Comparison of ENCODE assay signal across 12 mouse cellular contexts in genomic region chr3:98027371-98027774, GRCm38 (mm10). TPM values are rescaled to one million over a fixed set of nuclear protein-coding genes. Genes with fewer than 3 reads are reported as not detected.
DNase-seq lines count a peak whose midpoint lies in the region; ATAC-seq and TF ChIP-seq lines count a peak whose summit lies in the region.
"Had no signal": no experiment of that assay in that cellular context is flagged by ENCODE, and none has a peak within 500 bp of the region (broad histone marks: within the 10 kb centered on the region; RNA-seq: fewer than 3 reads in every experiment).

No protein-coding gene starts in this region.

- H3K27ac ChIP-seq in kidney, postnatal 0 days, result peak overlapping the region; percentile 0; the same call in 1 of the 2 replicates
- H3K27ac ChIP-seq in heart, embryonic 14.5 days (replicated peaks in 1 of 2; ENCODE audit: control insufficient read depth in 1 of 2, insufficient read depth in 1 of 2, low read depth in 2 of 2, low read length in 2 of 2), result peak overlapping the region; percentile 41 to 98; a peak in 3 of 4 replicates
- H3K27ac ChIP-seq: intestine, embryonic 15.5 days had no signal

- H3K4me1 ChIP-seq in kidney, postnatal 0 days (replicated peaks; ENCODE audit: insufficient read depth, low read length), result peaks cover 51% of the 10 kb centered on the region
- H3K4me1 ChIP-seq in heart, embryonic 14.5 days (ENCODE audit: control insufficient read depth in 2 of 2, insufficient read depth in 2 of 2, low read length in 2 of 2), result peaks cover 40 to 73% of the 10 kb centered on the region in 2 experiments

- WGBS in kidney, postnatal 0 days, result 21% methylated on average over 3 of the region's 3 CpGs
- 15% methylated on average over 3 of the region's 3 CpGs for WGBS in heart, embryonic 14.5 days

- no peak overlapping the region for H3K4me3 ChIP-seq in kidney, postnatal 0 days (replicated peaks; ENCODE audit: low read depth, low read length)
- no peak overlapping the region for H3K4me3 ChIP-seq in heart, embryonic 14.5 days (ENCODE audit: control insufficient read depth in 1 of 2, insufficient read depth in 1 of 2, low read depth in 1 of 2, low read length in 2 of 2)
- H3K4me3 ChIP-seq: intestine, embryonic 15.5 days had no signal

- H3K9ac ChIP-seq in kidney, postnatal 0 days (ENCODE audit: low read depth, low read length), result no peak overlapping the region
- no peak overlapping the region; the same call in 1 of the 2 replicates for H3K9ac ChIP-seq in heart, embryonic 14.5 days (ENCODE audit: low read length)
- H3K9ac ChIP-seq: intestine, embryonic 15.5 days had no signal

- no peaks in the 10 kb centered on the region for H3K27me3 ChIP-seq in kidney, postnatal 0 days (ENCODE audit: insufficient read depth, low read length)
- H3K27me3 ChIP-seq in heart, embryonic 14.5 days (ENCODE audit: control insufficient read depth, insufficient read depth, low read length), result no peaks in the 10 kb centered on the region
- H3K27me3 ChIP-seq: intestine, embryonic 15.5 days had no signal

- DNase-seq in kidney, postnatal 0 days (ENCODE audit: low spot score), result no peak
- no peak for DNase-seq in kidney, adult 8-10 months
- DNase-seq in 3134 (ENCODE audit: extremely low read depth, insufficient read length, low spot score), result peak; percentile 52
- DNase-seq in Muller cell, postnatal 12 days (ENCODE audit: inconsistent ontology term), result peak; percentile 58
- no peak for DNase-seq in right cerebral cortex, postnatal 14 days
- no peak for DNase-seq in frontal cortex, postnatal 36 days (ENCODE audit: low spot score in 2 of 2)
- no peak for DNase-seq in cerebellum, adult 18-20 months
- DNase-seq: cerebellum, adult 11 months; left cerebral cortex, postnatal 4 days had no signal

- H3K36me3 ChIP-seq in kidney, postnatal 0 days (ENCODE audit: insufficient read depth, low read length), result no peaks in the 10 kb centered on the region
- H3K36me3 ChIP-seq in heart, embryonic 14.5 days (ENCODE audit: control insufficient read depth, insufficient read depth, low read length), result no peaks in the 10 kb centered on the region
- H3K36me3 ChIP-seq: intestine, embryonic 15.5 days had no signal

- H3K9me3 ChIP-seq in kidney, postnatal 0 days (replicated peaks; ENCODE audit: low read length), result no peaks in the 10 kb centered on the region
- H3K9me3 ChIP-seq in heart, embryonic 14.5 days (ENCODE audit: control insufficient read depth, low read length), result no peaks in the 10 kb centered on the region
- H3K9me3 ChIP-seq: intestine, embryonic 15.5 days had no signal

- ATAC-seq in kidney, postnatal 0 days (replicated peaks; ENCODE audit: low FRiP score, low read depth), result no peak
- no peak for ATAC-seq in heart, embryonic 14.5 days (ENCODE audit: insufficient number of reproducible peaks, insufficient read depth, low FRiP score, low read depth)
- ATAC-seq: intestine, embryonic 15.5 days had no signal

- no peak overlapping the region for H3K4me2 ChIP-seq in kidney, postnatal 0 days (ENCODE audit: low read length)
- no peak overlapping the region for H3K4me2 ChIP-seq in heart, embryonic 14.5 days (ENCODE audit: low read length)
- H3K4me2 ChIP-seq: intestine, embryonic 15.5 days; midbrain, embryonic 11.5 days had no signal

- no peak for TF ChIP-seq CTCF in kidney, postnatal 0 days (IDR thresholded peaks at IDR 0.05; ENCODE audit: low read depth)

RNA-seq across cellular contexts. Expression of gene Notch2, which starts 14.0 kb away (rescaled TPM):
- 25.2 and 26.0 TPM in 2 replicates for polyA plus RNA-seq in kidney, postnatal 0 days (2015; fragmentation: Nextera tagmentation; extraction: Ambion mirVana)
- 12.2 and 14.5 TPM in 2 replicates for polyA plus RNA-seq in heart, embryonic 14.5 days (2014; fragmentation: Nextera tagmentation; extraction: Ambion mirVana)

Comparison
In these comparisons a context has a peak if more than half of its experiments do, and no peak if none do; other contexts are left out.
1. DNase-seq: peak in 3134 (single experiment) and Muller cell, postnatal 12 days (single experiment); none in kidney, postnatal 0 days (single experiment), kidney, adult 8-10 months (0 of 2), right cerebral cortex, postnatal 14 days (single experiment), frontal cortex, postnatal 36 days (0 of 2) and cerebellum, adult 18-20 months (0 of 2).